Mouse (Mus musculus) limb, embryonic 13.5 days (tissue): ENCODE measurements around the gene Sub1. TPM values are rescaled to one million over a fixed set of nuclear protein-coding genes. Genes with fewer than 3 reads are reported as not detected.

Experiments used
- ATAC-seq: fragments of 200-750 bp; cut with Nextera tagmentation; 2 replicates; pipeline ENCODE4 v1.8.0; 2017; ENCODE audit warnings: low read depth, moderate number of reproducible peaks, moderate TSS enrichment; ENCODE audit not compliant: low FRiP score
- H3K27ac ChIP-seq: fragments of 300-500 bp; sonication (generic); 2 replicates; pipeline ENCODE4 v1.5.1; 2015; ENCODE audit warnings: inconsistent platforms, mild to moderate bottlenecking, moderate library complexity
- H3K27me3 ChIP-seq: fragments of 300-500 bp; sonication (generic); 2 replicates; pipeline ENCODE4 v1.6.1; 2015; ENCODE audit warnings: mild to moderate bottlenecking, inconsistent platforms
- H3K36me3 ChIP-seq: fragments of 300-500 bp; sonication (generic); 2 replicates; pipeline ENCODE4 v1.6.1; 2015; ENCODE audit warnings: inconsistent platforms, mild to moderate bottlenecking, moderate library complexity
- H3K4me1 ChIP-seq: fragments of 300-500 bp; sonication (generic); 2 replicates; pipeline ENCODE4 v1.6.1; 2015; ENCODE audit warnings: inconsistent platforms
- H3K4me2 ChIP-seq: fragments of 300-500 bp; sonication (generic); replicated peaks from 2 replicates; pipeline ENCODE4 v1.6.1; 2015; ENCODE audit warnings: inconsistent platforms, mild to moderate bottlenecking, moderate library complexity
- H3K4me3 ChIP-seq: fragments of 300-500 bp; sonication (generic); 2 replicates; pipeline ENCODE4 v1.5.1; 2015; ENCODE audit warnings: moderate library complexity, mild to moderate bottlenecking, inconsistent platforms
- H3K9ac ChIP-seq: fragments of 300-500 bp; sonication (generic); 2 replicates; pipeline ENCODE4 v1.6.1; 2015; ENCODE audit warnings: mild to moderate bottlenecking, inconsistent platforms
- H3K9me3 ChIP-seq: fragments of 300-500 bp; sonication (generic); 2 replicates; pipeline ENCODE4 v1.6.1; 2016; ENCODE audit warnings: inconsistent platforms
- WGBS: fragments of 180-500 bp; shearing (Covaris S2); methylation state at CpG from one replicate; pipeline ENCODE4 v1.1.7; 2015; 5-methylcytosine and 5-hydroxymethylcytosine counted together
- polyA plus RNA-seq: library from polyadenylated mRNA; unstranded; fragments of >200 nt; fragmentation: Nextera tagmentation; extraction: Ambion mirVana; gene quantifications from 2 replicates; pipeline ENCODE4 v1.2.1, GENCODE M21; 2015

Sub1 gene
- 859 and 861 TPM in 2 replicates for polyA plus RNA-seq

DNA sequence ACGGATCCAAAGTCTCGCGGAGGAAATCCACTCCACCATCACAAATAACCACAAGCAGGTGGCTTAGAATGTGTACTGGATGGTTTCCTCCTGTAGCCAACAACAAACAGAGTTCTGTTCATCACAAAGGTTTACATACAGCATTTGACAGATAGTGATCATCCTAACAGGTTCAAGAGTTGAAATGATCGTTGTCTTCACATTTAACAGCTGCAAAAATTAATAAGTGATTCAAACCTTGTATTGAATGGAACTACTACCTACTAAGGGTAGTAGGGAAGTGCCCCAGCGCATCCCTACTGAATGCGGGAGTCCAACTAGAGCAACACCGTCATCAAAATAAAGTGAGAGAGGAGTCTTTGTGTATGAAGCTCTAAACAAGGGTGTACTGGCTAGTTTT, at the start of gene Sub1:
Sub1 (minus strand) TSS at position 101 of the 400 bp plus-strand sequence.
- 92% methylated on average over 7 of the region's 7 CpGs for whole genome bisulfite sequencing
- H3K9me3 ChIP-seq = no peaks in the 10 kb centered on the region
- H3K4me3 ChIP-seq = peak within 1 kb of the TSS; percentile 99
- H3K4me2 ChIP-seq = peak within 1 kb of the TSS; percentile 86
- H3K4me1 ChIP-seq = peaks cover 27% of the 10 kb centered on the region
- H3K27me3 ChIP-seq = no peaks in the 10 kb centered on the region
- ATAC-seq = no peak
- peaks cover 13% of the 10 kb centered on the region; the same call in 1 of the 2 replicates for H3K36me3 ChIP-seq
- H3K9ac ChIP-seq = peak within 1 kb of the TSS; percentile 98
- H3K27ac ChIP-seq = peak within 1 kb of the TSS; percentile 91

DNA sequence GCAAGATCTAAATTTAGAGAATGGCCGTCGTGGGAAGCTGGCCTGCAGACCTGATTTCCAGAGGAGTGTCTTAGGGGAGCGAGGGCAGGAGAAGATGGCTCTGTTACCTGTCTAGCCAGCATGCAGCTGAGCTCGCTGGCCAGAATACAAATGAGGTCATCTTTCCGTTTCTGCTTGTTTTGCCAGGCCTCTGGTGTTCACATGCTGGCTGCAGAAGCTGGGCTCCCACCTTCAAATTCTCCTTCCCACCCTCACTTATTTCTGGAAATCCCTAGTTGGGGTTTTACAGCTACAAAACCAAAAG, 43.6 kb upstream of the Sub1 start:
- no peaks in the 10 kb centered on the region for H3K27me3 ChIP-seq
- H3K4me1 ChIP-seq = peaks cover 20% of the 10 kb centered on the region
- ATAC-seq = 0 out of 2 replicates have a peak, but pooled peaks have one; percentile 6
- no peak overlapping the region for H3K4me2 ChIP-seq
- no peak overlapping the region for H3K27ac ChIP-seq
- no peak overlapping the region for H3K4me3 ChIP-seq
- H3K36me3 ChIP-seq = no peaks in the 10 kb centered on the region
- 43% methylated on average over 5 of the region's 5 CpGs for WGBS
- no peak overlapping the region for H3K9ac ChIP-seq
- H3K9me3 ChIP-seq = peaks cover 2% of the 10 kb centered on the region; the same call in 1 of the 2 replicates

DNA sequence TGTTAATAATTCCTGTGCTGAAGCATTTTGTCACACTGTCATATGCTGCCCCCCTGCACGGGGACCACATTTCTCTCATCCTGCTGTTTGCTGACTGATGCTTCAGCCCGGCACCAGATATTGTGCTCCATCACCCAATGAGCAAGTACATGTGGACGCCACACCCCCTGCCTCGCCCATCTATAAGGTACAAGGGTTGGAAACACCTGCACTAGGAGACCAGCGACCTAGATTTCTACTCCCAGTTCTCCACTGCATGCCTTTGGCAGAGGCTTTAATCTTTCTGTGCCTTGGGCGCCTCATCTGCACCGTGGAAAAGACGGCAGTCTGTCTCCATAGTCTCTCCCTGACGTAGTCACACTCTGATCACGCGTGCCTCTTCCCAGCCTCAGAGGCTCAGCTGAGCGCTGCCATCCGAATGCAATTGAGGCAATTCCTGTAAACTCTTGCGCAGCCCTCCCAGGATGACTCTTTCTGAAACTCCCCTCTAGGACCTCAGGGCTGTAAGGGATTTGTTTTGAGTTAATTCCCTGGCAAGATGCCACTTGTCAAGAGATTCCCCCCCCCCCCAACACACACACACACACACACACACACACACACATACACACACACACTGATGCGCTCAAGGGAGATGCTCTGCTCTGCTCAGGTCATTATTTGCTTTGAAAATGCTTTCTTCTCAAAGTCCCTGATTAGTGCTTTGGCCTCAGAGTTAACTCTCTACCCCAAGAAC, 43.1 kb upstream of the Sub1 start:
- Histone ChIP-seq H3K4me2 (0 out of 2 replicates have a peak overlapping the region, but pooled peaks have one; percentile 9), H3K36me3 (no peaks in the 10 kb centered on the region), H3K4me1 (peaks cover 20% of the 10 kb centered on the region), H3K27ac (no peak overlapping the region), H3K27me3 (no peaks in the 10 kb centered on the region), H3K9me3 (peaks cover 3% of the 10 kb centered on the region; the same call in 1 of the 2 replicates), H3K9ac (no peak overlapping the region), H3K4me3 (no peak overlapping the region)
- WGBS = 59% methylated on average over 15 of the region's 15 CpGs
- ATAC-seq = peak; percentile 24; the same call in 1 of the 2 replicates

DNA sequence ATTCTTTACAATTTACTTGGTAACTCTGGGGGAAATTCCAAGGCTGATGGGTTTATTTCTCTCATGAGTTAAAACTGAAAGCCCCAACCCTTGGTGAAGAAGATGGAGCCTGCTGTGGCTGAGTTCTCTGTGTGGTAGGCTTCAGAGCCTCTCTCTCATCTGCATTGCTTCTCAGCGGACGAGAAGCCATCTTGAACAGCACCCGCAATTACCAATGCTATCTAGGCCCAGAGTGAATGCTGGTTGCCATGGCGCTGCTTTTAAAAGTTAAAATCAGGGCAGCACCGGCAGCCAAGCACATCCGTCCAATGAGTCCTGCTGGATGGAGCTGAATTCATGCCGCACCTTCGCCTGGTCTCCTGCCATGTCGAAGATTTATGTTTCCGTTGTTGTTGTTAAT, 42.5 kb upstream of the Sub1 start:
- Histone ChIP-seq H3K27me3 (no peaks in the 10 kb centered on the region), H3K9me3 (peaks cover 3% of the 10 kb centered on the region; the same call in 1 of the 2 replicates), H3K9ac (no peak overlapping the region), H3K4me1 (peaks cover 20% of the 10 kb centered on the region), H3K27ac (no peak overlapping the region), H3K4me2 (0 out of 2 replicates have a peak overlapping the region, but pooled peaks have one; percentile 9), H3K36me3 (no peaks in the 10 kb centered on the region), H3K4me3 (no peak overlapping the region)
- ATAC-seq = no peak
- 72% methylated on average over 10 of the region's 10 CpGs for WGBS

DNA sequence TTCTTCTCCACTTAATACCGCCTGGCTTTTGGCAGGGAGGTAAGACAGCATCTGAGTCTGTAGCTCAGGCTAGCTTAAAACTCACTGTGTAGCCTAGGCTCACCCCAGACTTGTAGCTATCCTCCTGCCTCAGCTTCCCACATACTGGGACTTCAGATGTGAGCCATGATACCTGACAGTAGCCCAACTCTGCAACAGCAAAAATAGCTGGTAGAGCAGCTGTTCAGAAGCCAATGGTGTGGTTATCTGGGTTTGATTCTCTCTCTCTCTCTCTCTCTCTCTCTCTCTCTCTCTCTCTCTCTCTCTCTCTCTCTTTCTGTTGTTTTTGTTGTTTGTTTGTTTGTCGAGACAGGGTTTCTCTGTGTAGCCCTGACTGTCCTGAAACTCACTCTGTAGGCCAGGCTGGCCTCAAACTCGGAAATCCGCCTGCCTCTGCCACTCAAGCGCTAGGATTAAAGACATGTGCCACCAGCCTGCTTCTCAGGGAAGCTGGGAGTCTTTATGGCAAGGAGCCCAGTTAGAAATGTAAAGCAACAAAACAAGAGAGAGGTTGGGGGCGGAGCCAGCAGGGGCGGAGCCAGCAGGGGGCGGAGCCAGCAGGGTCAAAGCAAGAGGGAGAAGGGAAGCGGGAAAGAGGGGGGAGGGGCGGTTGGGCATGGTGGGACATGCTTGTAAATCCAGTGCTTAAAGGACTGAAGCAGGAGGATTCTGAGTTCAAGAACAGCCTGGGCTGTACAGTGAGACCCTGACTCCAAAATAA, 41.3 kb upstream of the Sub1 start:
- no peak overlapping the region for H3K9ac ChIP-seq
- no peak for ATAC-seq

DNA sequence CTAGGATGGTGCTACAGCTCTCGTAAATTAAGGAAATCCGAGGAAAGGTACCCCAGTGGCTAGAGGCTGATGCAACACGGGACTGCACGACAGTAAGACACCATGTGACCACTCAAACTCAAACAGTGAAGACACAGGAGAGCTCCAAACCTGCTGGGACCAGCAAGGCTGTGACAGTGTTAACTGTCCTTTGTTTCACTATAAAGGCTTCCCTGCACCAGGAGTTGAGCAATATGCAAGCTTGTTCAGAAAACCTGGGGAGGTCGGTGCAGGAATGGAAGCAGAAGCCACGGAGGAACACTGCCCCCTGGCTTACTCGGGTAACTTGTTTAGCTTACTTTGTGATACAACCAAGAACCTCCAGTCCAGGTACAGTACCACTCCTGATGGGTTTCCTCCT, 40.4 kb upstream of the Sub1 start:
- Histone ChIP-seq H3K4me3 (no peak overlapping the region), H3K27ac (no peak overlapping the region), H3K9me3 (peaks cover 3% of the 10 kb centered on the region; the same call in 1 of the 2 replicates), H3K27me3 (no peaks in the 10 kb centered on the region), H3K4me1 (peaks cover 16% of the 10 kb centered on the region), H3K9ac (no peak overlapping the region), H3K4me2 (no peak overlapping the region), H3K36me3 (no peaks in the 10 kb centered on the region)
- WGBS = 58% methylated on average over 7 of the region's 7 CpGs
- ATAC-seq = no peak

More for the DNA sequence above, 41.3 kb upstream of the Sub1 start:
- Histone ChIP-seq H3K36me3 (no peaks in the 10 kb centered on the region), H3K27ac (no peak overlapping the region), H3K4me3 (no peak overlapping the region), H3K4me2 (no peak overlapping the region), H3K27me3 (no peaks in the 10 kb centered on the region), H3K9me3 (peaks cover 3% of the 10 kb centered on the region; the same call in 1 of the 2 replicates), H3K4me1 (peaks cover 20% of the 10 kb centered on the region)
- 82% methylated on average over 10 of the region's 10 CpGs for WGBS

DNA sequence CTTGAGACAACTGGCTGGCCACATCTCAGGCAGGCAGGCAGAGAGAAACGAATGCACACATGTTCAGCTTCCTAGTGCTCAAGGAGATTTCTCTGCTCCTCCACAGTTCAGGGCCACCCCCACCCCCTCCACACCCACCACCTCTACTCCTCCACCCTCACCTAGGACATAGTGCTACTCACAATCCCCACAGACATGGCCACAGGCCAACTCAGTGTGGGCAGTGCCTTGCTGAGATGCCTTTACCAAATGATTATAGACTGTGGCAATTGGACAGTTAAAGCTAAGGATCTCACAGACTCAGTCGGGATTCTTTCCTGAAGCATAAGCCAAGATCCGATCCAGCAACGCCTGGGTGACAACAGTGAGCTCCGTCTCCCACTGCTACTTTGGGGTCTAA, 39.9 kb upstream of the Sub1 start:
- Histone ChIP-seq H3K27ac (no peak overlapping the region), H3K9ac (no peak overlapping the region), H3K4me2 (no peak overlapping the region), H3K4me3 (no peak overlapping the region), H3K36me3 (no peaks in the 10 kb centered on the region), H3K9me3 (peaks cover 3% of the 10 kb centered on the region; the same call in 1 of the 2 replicates), H3K27me3 (no peaks in the 10 kb centered on the region), H3K4me1 (peaks cover 15% of the 10 kb centered on the region)
- ATAC-seq = no peak
- 77% methylated on average over 5 of the region's 5 CpGs for WGBS

DNA sequence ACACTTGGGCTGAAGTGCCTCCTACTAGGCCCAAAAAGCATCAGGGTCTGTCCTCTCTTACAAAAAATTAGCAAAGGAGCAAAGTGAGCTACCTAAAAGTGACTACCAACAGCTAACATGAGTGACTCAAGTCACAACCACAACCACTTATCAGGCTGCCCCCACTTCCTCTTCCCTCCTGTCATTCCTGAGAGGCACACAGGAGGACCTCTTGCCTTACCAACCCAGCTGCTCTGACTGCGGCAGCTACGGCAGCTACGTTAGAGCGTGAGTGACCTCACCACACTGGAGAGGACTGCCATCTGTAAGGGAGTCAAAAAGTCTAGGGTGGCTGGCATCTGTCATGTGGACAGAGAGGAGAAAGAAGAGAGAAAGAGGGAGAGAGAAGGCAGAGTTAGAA, 37.5 kb upstream of the Sub1 start:
- no peak overlapping the region for H3K27ac ChIP-seq
- peaks cover 3% of the 10 kb centered on the region; the same call in 1 of the 2 replicates for H3K9me3 ChIP-seq
- no peaks in the 10 kb centered on the region for H3K27me3 ChIP-seq
- H3K36me3 ChIP-seq = no peaks in the 10 kb centered on the region
- H3K4me1 ChIP-seq = peaks cover 2% of the 10 kb centered on the region; the same call in 1 of the 2 replicates
- no peak overlapping the region for H3K9ac ChIP-seq
- WGBS = 83% methylated on average over 4 of the region's 4 CpGs
- H3K4me2 ChIP-seq = no peak overlapping the region
- no peak overlapping the region for H3K4me3 ChIP-seq
- ATAC-seq = no peak

DNA sequence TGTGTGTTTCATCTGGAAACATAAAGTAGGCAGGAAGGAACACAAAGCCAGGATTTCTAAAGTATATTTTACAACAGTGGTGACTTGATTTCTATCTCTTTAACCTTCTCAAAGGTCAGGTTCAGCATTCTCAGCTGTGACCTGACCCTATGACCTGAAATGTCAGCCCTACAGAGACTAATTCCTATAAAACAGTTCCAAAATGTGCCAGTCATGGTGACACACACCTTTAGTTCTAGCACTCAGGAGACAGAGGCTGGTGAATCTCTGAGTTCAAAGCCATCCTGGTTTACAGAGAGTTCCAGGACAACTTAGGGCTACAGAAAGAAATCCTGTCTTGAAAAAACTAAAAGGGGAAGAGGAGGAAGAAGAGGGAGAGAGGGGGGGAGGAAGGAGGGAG, 36.4 kb upstream of the Sub1 start:
- no peak for ATAC-seq
- Histone ChIP-seq H3K27ac (no peak overlapping the region), H3K27me3 (no peaks in the 10 kb centered on the region), H3K4me1 (no peaks in the 10 kb centered on the region), H3K9ac (no peak overlapping the region), H3K9me3 (peaks cover 3% of the 10 kb centered on the region; the same call in 1 of the 2 replicates), H3K4me3 (no peak overlapping the region), H3K36me3 (no peaks in the 10 kb centered on the region), H3K4me2 (no peak overlapping the region)

DNA sequence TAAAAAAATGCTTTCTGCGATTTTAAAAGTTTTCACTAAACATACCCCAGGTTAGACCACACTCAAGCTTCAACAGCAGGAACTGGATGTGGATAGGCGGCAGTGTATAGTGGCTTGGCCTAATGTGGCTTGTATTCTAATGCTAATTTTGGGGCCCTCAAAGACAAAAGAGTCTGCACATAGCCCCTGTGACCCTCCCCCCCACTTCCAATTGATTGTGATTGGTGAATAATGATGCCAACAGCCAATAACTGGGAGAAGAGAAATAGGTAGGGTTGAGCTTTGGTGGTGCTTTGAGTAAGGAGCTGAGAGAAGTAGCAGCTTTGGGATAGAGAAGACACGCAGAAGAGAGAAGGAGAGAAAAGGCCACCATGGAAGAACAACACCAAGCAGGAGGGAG, 35.7 kb upstream of the Sub1 start:
- no peak for ATAC-seq
- no peak overlapping the region for H3K9ac ChIP-seq
- no peak overlapping the region for H3K4me3 ChIP-seq
- no peaks in the 10 kb centered on the region for H3K27me3 ChIP-seq
- no peaks in the 10 kb centered on the region for H3K36me3 ChIP-seq
- H3K27ac ChIP-seq = no peak overlapping the region
- no peaks in the 10 kb centered on the region for H3K4me1 ChIP-seq
- no peak overlapping the region for H3K4me2 ChIP-seq
- H3K9me3 ChIP-seq = peaks cover 3% of the 10 kb centered on the region; the same call in 1 of the 2 replicates
- WGBS = 93% methylated on average over 3 of the region's 3 CpGs

DNA sequence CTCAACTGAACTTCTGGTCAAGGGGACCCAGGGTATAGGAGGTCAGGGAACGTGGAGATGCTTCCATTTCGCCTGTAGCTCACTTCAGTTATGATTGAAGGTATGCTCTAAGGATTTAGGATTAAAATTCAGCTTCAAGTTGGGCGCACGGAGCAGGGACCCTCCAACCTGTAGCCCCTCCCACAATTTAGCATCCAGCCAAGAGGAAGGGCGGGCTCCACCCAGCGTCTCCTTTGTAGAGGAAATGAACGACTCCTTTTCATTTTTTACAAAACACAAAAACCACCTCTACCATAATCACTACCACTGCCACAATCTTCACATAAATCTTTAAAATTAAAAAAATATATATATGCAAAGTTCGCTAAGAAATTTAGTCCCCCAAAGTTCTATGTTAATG, 35.1 kb upstream of the Sub1 start:
- Histone ChIP-seq H3K4me2 (no peak overlapping the region), H3K27ac (no peak overlapping the region), H3K36me3 (no peaks in the 10 kb centered on the region), H3K9me3 (peaks cover 3% of the 10 kb centered on the region; the same call in 1 of the 2 replicates), H3K4me1 (no peaks in the 10 kb centered on the region), H3K27me3 (no peaks in the 10 kb centered on the region), H3K9ac (no peak overlapping the region), H3K4me3 (no peak overlapping the region)
- ATAC-seq = no peak
- WGBS = 89% methylated on average over 8 of the region's 8 CpGs

DNA sequence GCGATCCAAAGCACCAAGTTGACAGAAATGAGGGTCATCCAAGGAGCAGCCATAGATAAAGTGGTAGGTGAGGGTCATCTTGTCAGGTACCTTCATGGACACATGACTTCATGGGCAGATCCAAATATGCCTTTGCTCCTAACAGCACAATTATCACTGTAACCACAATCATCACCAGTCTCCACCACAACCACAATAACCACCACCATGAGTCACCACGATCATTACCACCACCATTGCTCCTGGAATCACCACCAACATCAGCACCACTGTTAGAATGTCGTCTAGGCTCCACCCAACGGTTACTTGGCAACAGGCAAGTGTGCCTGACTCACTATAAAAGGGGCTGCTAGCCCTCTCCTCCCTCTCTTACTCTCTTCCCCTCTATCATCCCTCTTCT, 33.4 kb upstream of the Sub1 start:
- H3K4me1 ChIP-seq = no peaks in the 10 kb centered on the region
- H3K27ac ChIP-seq = no peak overlapping the region
- no peak overlapping the region for H3K4me2 ChIP-seq
- H3K9ac ChIP-seq = no peak overlapping the region
- ATAC-seq = no peak
- WGBS = 76% methylated on average over 4 of the region's 4 CpGs
- H3K9me3 ChIP-seq = no peaks in the 10 kb centered on the region; the same call in 1 of the 2 replicates
- no peaks in the 10 kb centered on the region for H3K27me3 ChIP-seq
- H3K36me3 ChIP-seq = no peaks in the 10 kb centered on the region
- no peak overlapping the region for H3K4me3 ChIP-seq
